In the genomic region with DNA sequence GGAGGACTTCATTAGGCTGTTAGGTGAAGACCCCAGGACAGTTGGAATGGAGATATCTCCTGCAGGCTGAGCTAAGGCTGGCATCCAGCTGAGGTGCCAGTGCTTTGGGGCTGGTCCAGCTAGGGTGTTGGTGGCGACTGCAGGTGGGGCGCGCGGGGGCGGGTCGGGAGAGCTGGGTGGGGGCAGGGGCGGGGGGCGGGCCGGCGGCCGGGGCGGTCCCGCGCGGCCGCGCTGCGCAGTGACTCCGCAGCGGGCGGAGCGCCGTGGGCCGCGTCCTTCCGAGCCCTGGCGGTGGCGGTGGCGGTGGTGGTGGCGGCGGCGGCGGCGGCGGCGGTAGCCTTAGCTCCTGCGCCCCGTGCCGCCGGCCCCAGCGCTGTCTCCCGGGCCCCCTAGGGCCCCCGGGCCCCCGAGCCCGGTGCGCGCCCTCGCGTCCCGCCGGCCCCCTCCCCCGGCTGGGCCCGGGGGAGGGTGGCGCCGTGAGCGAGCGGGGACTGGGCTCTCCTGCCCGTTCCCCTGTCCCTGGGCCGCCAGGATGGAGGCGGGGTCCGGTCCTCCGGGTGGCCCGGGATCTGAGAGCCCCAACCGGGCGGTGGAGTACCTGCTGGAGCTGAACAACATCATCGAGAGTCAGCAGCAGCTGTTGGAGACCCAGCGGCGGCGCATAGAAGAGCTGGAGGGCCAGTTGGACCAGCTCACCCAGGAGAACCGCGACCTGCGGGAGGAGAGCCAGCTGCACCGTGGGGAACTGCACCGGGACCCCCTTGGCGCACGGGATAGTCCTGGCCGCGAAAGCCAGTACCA, we compare ENCODE assay signal across 8 mouse cellular contexts. TPM values are rescaled to one million over a fixed set of nuclear protein-coding genes. Genes with fewer than 3 reads are reported as not detected.
A peak's percentile ranks its signal among the peaks of the same experiment; 100 is the strongest.
DNase-seq lines count a peak whose midpoint lies in the region; ATAC-seq lines count a peak whose summit lies in the region.

A gene (plus strand): TSS at position 328 of the 801 bp plus-strand sequence.

- H3K27me3 ChIP-seq in forebrain, embryonic 13.5 days, result peaks cover 68% of the 10 kb centered on the region
- peaks cover 63% of the 10 kb centered on the region for H3K27me3 ChIP-seq in megakaryocyte, embryonic 14.5 days (replicated peaks)

- no peak within 1 kb of the TSS for H3K27ac ChIP-seq in forebrain, embryonic 13.5 days

- peak within 1 kb of the TSS; percentile 58 for H3K4me3 ChIP-seq in forebrain, embryonic 13.5 days
- H3K4me3 ChIP-seq in megakaryocyte, embryonic 14.5 days (replicated peaks), result peak within 1 kb of the TSS; percentile 91

- ATAC-seq in forebrain, embryonic 13.5 days, result peak; percentile 66

- DNase-seq in layer of hippocampus, adult 18-20 months (ENCODE audit: low spot score in 2 of 2), result peak in 1 of 2 experiments; percentile 11
- DNase-seq in layer of hippocampus, adult 11-12 months (ENCODE audit: low spot score), result no peak
- DNase-seq in adrenal gland, postnatal 14 days, result peak; percentile 40
- peak; percentile 29 for DNase-seq in heart, postnatal 4 days
- DNase-seq in left cerebral cortex, postnatal 10 days (ENCODE audit: extremely low spot score in 1 of 2, low spot score in 2 of 2), result peak in 1 of 2 experiments; percentile 49
- DNase-seq in testis, postnatal 10 days (ENCODE audit: low spot score), result peak; percentile 42

- peak within 1 kb of the TSS; percentile 76 for H3K4me2 ChIP-seq in forebrain, embryonic 13.5 days

- peak within 1 kb of the TSS; percentile 74 for H3K9ac ChIP-seq in forebrain, embryonic 13.5 days

- H3K9me3 ChIP-seq in forebrain, embryonic 13.5 days (replicated peaks), result no peaks in the 10 kb centered on the region
- H3K9me3 ChIP-seq in megakaryocyte, embryonic 14.5 days, result 0 out of 2 replicates have a peak, but pooled peaks cover 3% of the 10 kb centered on the region

- intact Hi-C loops in left cerebral cortex, postnatal 10 days (cut with DNase I), result loop anchor here (10.0 kb wide), 1 partner anchor 199 kb away; no protein-coding TSS in a partner anchor

- 0 out of 2 replicates have a peak, but pooled peaks cover 3% of the 10 kb centered on the region for H3K4me1 ChIP-seq in forebrain, embryonic 13.5 days
- peaks cover 23% of the 10 kb centered on the region for H3K4me1 ChIP-seq in megakaryocyte, embryonic 14.5 days

- WGBS in forebrain, embryonic 13.5 days, result 12% methylated on average over 18 of the region's 78 CpGs

- no peaks in the 10 kb centered on the region for H3K36me3 ChIP-seq in forebrain, embryonic 13.5 days (ENCODE audit: poor library complexity, severe bottlenecking)
- H3K36me3 ChIP-seq in megakaryocyte, embryonic 14.5 days (replicated peaks; ENCODE audit: low read length), result no peaks in the 10 kb centered on the region

RNA-seq across cellular contexts. Expression of the gene that starts here (rescaled TPM):
- total RNA-seq in layer of hippocampus, adult 18-20 months (2021), result 100 to 1,000 TPM; 157 to 175 TPM
- 26.5 and 27.9 TPM in 2 replicates for total RNA-seq in adrenal gland, postnatal 14 days (2021)
- 3.5 and 4.0 TPM in 2 replicates for polyA plus RNA-seq in forebrain, embryonic 13.5 days (2015; fragmentation: Nextera tagmentation; extraction: Ambion mirVana)
- 10 to 100 TPM; 57.9 to 59.3 TPM for total RNA-seq in heart, postnatal 4 days (2021)
- 100 to 1,000 TPM; 105 to 110 TPM for total RNA-seq in left cerebral cortex, postnatal 10 days (2021)
- 7.4 and 8.8 TPM in 2 replicates for polyA plus RNA-seq in megakaryocyte, embryonic 14.5 days (2012; ENCODE audit: insufficient read depth, low replicate concordance)
